Mouse (Mus musculus): ENCODE results near the gene Mbtps2. TPM values are rescaled to one million over a fixed set of nuclear protein-coding genes. Genes with fewer than 3 reads are reported as not detected.

Gene Mbtps2
- total RNA-seq (2021) = 10 to 100 TPM; 33.8 to 38.5 TPM
- long read RNA-seq, full-length matches to known transcripts = 7 of 19 reads
- long read RNA-seq, partial matches to known transcripts = 4 of 19 reads
- long read RNA-seq, other reads (novel, unspliced or antisense) = 8 of 19 reads

DNA sequence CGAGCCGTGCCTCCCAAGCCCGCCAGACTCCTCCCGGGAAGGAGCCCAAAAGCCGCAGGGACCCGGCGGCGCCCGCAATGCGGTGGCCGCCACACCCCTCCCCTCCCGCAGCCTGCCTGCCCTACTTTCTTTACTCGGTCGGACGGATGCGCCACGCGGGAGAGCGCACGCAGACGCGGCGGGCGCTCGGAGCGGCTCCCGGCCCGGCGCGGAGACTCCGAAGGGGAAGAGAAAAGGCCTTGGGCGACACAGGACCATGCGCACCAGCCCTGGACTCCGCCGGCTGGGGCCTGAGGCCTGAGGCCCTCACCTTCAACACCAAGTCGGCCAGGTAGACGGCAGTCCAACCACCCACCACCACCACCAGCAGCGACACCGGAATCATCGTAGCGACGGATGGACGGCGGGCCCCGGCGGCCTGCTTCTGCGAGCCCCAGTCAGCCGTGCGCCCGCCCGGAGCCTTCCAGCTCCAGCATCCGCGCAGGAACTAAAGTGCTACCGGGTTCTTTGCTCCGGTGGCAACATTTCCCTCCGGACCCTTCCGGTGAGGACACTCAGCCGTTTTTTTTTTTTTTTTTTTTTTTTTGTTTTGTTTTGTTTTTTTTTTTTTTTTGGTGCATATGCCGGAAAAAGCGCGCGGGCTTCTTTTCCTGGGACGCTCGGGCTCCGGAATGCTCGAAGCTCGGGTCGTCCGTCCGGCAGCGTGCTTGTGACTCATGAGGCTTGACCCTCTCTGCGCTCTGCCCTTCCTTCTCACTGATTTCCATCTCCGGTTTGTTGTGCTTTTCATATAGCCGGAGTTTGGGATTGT lies at the start of gene Mbtps2:
Gene Mbtps2, minus strand, starts transcription at position 530 of the 811 bp plus-strand sequence.
- peak; percentile 60 to 68 for DNase-seq (ENCODE audit: low spot score in 2 of 2)

DNA sequence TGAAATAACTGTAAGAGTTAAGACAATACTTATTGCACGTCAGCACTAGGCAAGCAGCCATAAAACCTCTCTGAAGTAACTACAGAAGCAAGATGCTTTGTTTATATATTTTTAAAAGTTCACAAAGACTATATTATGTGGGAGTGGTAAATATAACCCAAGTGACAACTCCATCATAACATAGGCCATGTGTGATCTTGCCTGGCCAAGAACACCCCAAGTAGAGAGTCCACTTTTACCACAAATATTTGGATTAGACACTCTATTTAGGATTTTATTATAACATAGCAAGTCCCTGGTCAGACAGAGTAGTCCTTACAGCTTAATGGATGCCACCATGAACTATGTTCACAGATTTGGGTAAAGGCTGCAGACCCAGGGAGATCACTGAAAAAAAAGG lies 47.9 kb upstream of the Mbtps2 start:
- no peak for DNase-seq (ENCODE audit: low spot score in 2 of 2)

- no peak for DNase-seq (ENCODE audit: low spot score in 2 of 2)
Measured at GRCm38 (mm10) chrX:157644700-157645099, 46.2 kb upstream of the Mbtps2 start.

- DNase-seq (ENCODE audit: low spot score in 2 of 2) = peak; percentile 49 to 53
Measured at GRCm38 (mm10) chrX:157644300-157644699, 45.8 kb upstream of the Mbtps2 start.

DNA sequence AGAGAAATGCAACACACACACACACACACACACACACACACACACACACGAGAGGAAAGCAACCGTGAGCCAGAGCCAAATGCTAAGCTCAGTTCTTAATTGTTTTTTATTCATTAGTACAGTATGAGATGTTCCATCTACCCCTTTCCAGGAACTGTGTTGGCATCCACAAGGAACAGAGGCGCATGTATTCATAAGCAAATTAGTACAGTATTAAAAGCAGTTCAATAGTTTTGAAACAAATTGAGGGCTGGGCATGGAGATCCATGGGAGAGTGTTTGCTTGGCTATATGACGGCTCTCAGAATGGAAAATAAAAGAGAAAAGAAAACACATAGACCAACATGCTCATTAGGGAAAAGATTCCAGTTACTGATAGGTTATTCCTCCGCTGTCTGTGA lies 44.3 kb upstream of the Mbtps2 start:
- no peak for DNase-seq (ENCODE audit: low spot score in 2 of 2)

- no peak for DNase-seq (ENCODE audit: low spot score in 2 of 2)
Measured at GRCm38 (mm10) chrX:157637253-157637652, 38.7 kb upstream of the Mbtps2 start.

DNA sequence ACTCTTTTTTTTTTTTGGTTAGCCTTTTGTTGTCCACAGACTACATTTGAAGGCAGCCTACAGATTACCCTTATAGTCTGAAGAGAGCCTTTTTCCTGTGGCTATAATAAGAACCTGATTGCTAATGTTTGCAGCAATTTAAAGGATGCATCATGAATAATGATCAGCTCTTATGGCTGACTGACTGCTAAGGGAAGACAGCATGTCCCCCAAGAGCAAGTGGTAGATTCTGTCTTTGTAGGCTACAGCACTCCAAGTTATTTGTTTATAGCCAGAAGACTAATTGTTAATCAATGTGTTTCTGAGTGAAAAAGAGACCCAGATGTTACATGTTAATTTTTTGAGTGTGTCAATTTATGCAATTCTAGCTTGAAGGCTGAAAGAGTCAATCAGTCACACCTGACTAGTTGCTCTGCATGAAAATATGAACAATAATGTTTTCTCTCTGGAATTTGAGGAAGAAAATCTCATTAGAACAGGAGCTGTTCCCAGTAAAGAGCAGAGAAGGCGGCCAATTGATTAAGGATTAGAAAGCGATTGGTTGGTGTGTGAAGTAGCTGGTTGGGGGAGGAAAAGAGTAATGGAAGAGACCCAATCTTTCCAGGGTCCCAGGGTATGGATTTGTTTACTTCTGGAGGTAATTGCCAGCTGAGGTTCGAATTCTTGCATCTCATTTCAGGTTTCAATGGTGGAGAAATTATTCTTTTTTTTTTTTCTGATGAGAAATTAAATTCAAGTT lies 35.3 kb upstream of the Mbtps2 start:
- DNase-seq (ENCODE audit: low spot score in 2 of 2) = no peak

GRCm38 (mm10) chrX:157630341-157630740 lies 31.8 kb upstream of the Mbtps2 start:
- no peak for DNase-seq (ENCODE audit: low spot score in 2 of 2)

DNA sequence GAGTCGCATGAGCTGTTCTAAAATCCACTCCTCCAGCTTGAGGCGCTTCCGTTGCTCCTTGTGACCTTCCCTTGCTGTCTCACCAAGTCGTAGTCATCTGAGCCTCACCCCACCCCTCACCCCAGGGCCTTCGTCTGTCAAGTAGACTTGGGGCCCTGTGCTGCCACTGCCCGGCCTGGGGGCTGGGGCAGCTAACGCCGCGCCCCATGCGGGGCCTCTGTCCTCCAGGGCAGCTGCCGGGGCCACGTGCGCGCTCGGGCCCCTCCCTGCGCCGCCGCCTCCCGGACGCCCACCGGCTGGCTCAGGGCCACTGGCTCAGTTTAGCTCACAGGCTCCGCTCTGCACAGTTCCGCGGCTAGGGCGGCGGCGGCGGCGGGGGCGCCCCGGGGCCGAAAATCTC lies 14.4 kb upstream of the Mbtps2 start:
- no peak for DNase-seq (ENCODE audit: low spot score in 2 of 2)

- DNase-seq (ENCODE audit: low spot score in 2 of 2) = no peak
Measured at GRCm38 (mm10) chrX:157601450-157601849, 2.9 kb upstream of the Mbtps2 start.

DNA sequence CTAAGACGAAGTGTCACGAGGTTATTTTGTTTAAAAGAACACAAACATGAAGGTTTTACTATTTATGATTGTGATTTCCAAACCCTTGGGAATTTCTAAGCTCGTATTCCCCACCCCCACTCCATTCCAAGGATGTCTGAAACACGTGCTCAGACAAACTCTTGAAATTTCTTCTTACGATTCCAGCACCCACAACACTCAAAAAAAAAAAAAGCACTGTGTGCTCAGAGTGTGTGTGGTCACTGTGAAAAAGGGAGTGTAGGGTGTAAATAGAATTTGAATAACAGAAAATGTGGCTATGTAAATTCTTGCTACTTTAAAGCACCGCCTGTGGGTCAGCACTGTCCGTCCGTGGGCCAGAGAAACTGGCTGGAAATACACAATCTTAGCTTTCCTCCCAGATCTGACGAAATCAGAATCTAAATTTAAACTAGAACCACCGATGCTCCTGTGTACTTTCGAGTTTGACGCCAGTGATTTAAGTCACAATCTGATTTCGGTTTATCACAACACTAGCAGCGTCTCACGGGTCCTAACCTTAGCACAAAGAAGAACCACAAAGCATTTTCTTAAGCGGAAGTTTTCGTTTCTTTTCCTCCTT lies 830 bp downstream of the Mbtps2 start:
- DNase-seq (ENCODE audit: low spot score in 2 of 2) = no peak

GRCm38 (mm10) chrX:157596802-157597201 lies 1.7 kb downstream of the Mbtps2 start:
- no peak for DNase-seq (ENCODE audit: low spot score in 2 of 2)

- no peak for DNase-seq (ENCODE audit: low spot score in 2 of 2)
Measured at GRCm38 (mm10) chrX:157595927-157596326, 2.6 kb downstream of the Mbtps2 start.

- DNase-seq (ENCODE audit: low spot score in 2 of 2) = no peak
Measured at GRCm38 (mm10) chrX:157594606-157595005, 3.9 kb downstream of the Mbtps2 start.

GRCm38 (mm10) chrX:157587001-157587400 lies 11.5 kb downstream of the Mbtps2 start:
- DNase-seq (ENCODE audit: low spot score in 2 of 2) = no peak

- DNase-seq (ENCODE audit: low spot score in 2 of 2) = no peak
Measured at GRCm38 (mm10) chrX:157586397-157586796, 12.1 kb downstream of the Mbtps2 start.

GRCm38 (mm10) chrX:157579108-157579614 lies 19.4 kb downstream of the Mbtps2 start:
- no peak for DNase-seq (ENCODE audit: low spot score in 2 of 2)

GRCm38 (mm10) chrX:157574683-157575082 lies 23.8 kb downstream of the Mbtps2 start:
- no peak for DNase-seq (ENCODE audit: low spot score in 2 of 2)

DNA sequence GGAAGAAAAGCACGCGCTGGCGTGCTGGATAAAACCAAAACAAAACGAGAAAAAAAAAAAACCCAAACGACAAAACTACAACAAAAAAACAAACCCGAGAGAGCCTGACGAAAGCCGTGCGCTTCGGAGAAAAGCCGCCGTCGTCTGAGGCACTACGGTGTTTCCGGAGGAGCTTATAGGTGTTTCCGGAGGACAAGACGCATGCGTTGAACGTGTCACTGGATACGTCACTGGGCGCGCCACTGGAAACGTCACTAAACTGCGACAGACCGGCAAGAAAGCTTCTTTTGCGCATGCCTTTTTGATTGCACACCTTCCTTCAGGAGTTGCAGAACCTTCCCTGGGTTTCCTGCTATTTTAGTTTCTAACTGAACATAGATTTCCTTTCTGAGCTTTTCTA lies 29.7 kb downstream of the Mbtps2 start, which contains the start of gene Yy2:
Gene Yy2, minus strand, starts transcription at position 146 of the 400 bp plus-strand sequence.
- no peak for DNase-seq (ENCODE audit: low spot score in 2 of 2)

DNA sequence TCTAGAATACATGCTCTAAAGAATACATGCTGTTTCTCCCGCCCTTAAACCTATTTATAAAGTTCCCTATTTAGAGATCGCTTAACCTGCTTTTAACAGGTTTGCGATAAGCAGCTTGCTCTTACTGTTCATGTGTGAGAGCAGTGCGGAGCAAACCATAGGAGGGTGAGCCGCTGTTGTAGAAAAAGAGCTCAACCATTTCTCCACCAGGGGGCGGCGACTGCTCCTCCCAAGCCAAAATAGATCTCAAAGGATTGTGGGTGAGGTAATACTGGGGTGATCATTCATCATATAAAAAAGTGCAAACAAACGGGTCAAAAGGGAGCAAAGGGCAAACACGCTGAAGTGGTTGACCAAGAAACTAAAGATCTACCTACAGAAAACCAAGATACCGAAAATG lies 34.7 kb downstream of the Mbtps2 start:
- no peak for DNase-seq (ENCODE audit: low spot score in 2 of 2)

DNA sequence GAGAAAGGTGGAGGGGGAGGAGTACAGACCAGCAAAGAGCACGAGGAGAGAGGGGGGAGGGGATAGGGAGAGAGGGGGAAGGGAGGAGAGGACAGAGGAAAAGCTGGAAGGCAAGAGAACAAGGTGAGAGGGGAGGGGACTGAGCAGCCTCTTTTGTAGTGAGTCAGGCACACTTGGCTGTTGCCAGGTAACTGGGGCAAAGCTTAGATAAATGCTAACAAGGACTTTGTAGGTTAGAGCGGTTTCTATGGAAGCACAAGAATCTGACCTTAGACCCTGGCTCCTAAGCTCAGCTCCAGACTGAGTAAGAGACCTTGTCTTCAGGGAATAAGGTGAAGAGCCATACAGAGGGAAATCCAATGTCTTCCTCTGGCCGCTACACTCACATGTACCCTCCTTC lies 51.4 kb downstream of the Mbtps2 start:
- DNase-seq (ENCODE audit: low spot score in 2 of 2) = no peak

DNA sequence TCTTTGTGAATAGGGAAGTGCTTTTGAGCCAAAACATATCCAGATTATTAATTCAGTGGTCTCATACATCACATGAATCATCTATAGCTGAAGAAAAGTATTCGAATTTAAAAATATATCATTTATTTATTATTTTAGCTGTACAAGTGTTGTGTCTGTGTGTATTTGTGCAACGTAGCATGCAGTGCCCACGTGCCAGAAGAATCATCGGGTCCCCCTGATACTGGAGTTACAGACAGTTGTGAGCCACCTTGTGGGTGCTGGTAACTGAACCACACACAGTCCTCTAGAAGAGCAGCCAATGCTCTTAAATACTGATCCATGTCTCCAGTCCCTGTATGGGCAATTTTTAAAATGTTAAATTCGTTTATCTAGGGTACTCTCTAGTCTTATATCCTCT lies 92.1 kb downstream of the Mbtps2 start:
- DNase-seq (ENCODE audit: low spot score in 2 of 2) = no peak
